Mouse (Mus musculus) left cerebral cortex, postnatal 25 days (tissue): ENCODE data around the gene Mad1l1. TPM values are rescaled to one million over a fixed set of nuclear protein-coding genes. Genes with fewer than 3 reads are reported as not detected.

ENCODE experiments used
- DNase-seq, 2 experiments: peaks; one replicate each; pipeline ENCODE4 v3.0.0; 2022; ENCODE audit warnings: low spot score in 2 of 2, mixed read lengths in 1 of 2
- intact Hi-C: fragments of 180-260 bp; cut with DNase I; formaldehyde crosslinking; loops from one replicate; pipeline ENCODE4 v1.15.1; 2025
- total RNA-seq, 2 experiments: library from RNA; stranded (reverse); gene quantifications; 2 replicates each; pipeline ENCODE4 v1.2.3; 2021

The Mad1l1 gene
- total RNA-seq, 2 experiments from 2014 or later: 15.1 to 19.0 TPM

GRCm38 (mm10) chr5:140226871-140227270 lies 94.5 kb downstream of the Mad1l1 start:
- intact Hi-C loops: no loop called here
- DNase-seq: no peak

GRCm38 (mm10) chr5:140225881-140226280 lies 95.5 kb downstream of the Mad1l1 start:
- intact Hi-C loops: no loop called here
- DNase-seq: no peak

- DNase-seq: no peak
- intact Hi-C loops: no loop called here
These were observed 96.2 kb downstream of the Mad1l1 start for GRCm38 (mm10) chr5:140225103-140225502.

- intact Hi-C loops: no loop called here
- no peak for DNase-seq
These were observed 98.0 kb downstream of the Mad1l1 start for GRCm38 (mm10) chr5:140223070-140224053.

GRCm38 (mm10) chr5:140221016-140221650 lies 100.2 kb downstream of the Mad1l1 start:
- no peak for DNase-seq
- intact Hi-C loops: no loop called here

GRCm38 (mm10) chr5:140219252-140219651 lies 102.1 kb downstream of the Mad1l1 start:
- no peak for DNase-seq
- intact Hi-C loops: no loop called here

GRCm38 (mm10) chr5:140217900-140218299 lies 103.5 kb downstream of the Mad1l1 start:
- intact Hi-C loops: no loop called here
- no peak for DNase-seq

- intact Hi-C loops: no loop called here
- no peak for DNase-seq
These were observed 104.3 kb downstream of the Mad1l1 start for GRCm38 (mm10) chr5:140217083-140217482.

GRCm38 (mm10) chr5:140215471-140216087 lies 105.8 kb downstream of the Mad1l1 start:
- intact Hi-C loops: no loop called here
- no peak for DNase-seq

- intact Hi-C loops: no loop called here
- no peak for DNase-seq
These were observed 108.4 kb downstream of the Mad1l1 start for GRCm38 (mm10) chr5:140213001-140213400.

- intact Hi-C loops: no loop called here
- no peak for DNase-seq
These were observed 110.8 kb downstream of the Mad1l1 start for GRCm38 (mm10) chr5:140210417-140211184.

- intact Hi-C loops: no loop called here
- peak; percentile 28 to 55 for DNase-seq
These were observed 112.5 kb downstream of the Mad1l1 start for GRCm38 (mm10) chr5:140208743-140209409.

GRCm38 (mm10) chr5:140206726-140207703 lies 114.3 kb downstream of the Mad1l1 start:
- no peak for DNase-seq
- intact Hi-C loops: no loop called here

GRCm38 (mm10) chr5:140205991-140206390 lies 115.4 kb downstream of the Mad1l1 start:
- intact Hi-C loops: no loop called here
- DNase-seq: no peak

GRCm38 (mm10) chr5:140204465-140204864 lies 116.9 kb downstream of the Mad1l1 start:
- no peak for DNase-seq
- intact Hi-C loops: no loop called here

GRCm38 (mm10) chr5:140204037-140204436 lies 117.3 kb downstream of the Mad1l1 start:
- DNase-seq: no peak
- intact Hi-C loops: no loop called here

- no peak for DNase-seq
- intact Hi-C loops: no loop called here
These were observed 118.9 kb downstream of the Mad1l1 start for GRCm38 (mm10) chr5:140202451-140202850.

- intact Hi-C loops: no loop called here
- no peak for DNase-seq
These were observed 119.8 kb downstream of the Mad1l1 start for GRCm38 (mm10) chr5:140201566-140201965.
